In the genomic region with DNA sequence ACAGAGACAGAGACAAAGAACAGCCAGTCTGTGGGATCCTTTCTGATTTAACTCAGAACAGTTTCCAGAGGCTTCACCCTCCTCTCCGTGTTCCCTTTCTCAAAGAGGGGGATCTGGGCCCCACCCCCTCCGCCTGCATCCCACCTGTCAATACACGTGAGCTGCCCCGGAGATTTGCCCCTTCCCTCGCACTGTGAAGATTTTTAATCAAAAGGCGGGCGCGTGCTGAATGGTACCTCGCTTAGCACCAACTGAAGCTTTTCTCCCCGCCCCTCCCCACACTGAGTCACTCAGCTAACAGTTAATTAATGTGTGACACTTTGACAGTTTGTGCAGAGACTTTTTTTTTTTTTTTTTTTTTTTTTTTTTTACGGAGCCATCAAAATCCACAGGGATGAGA, we compare ENCODE assay signal across 14 mouse cellular contexts. TPM values are rescaled to one million over a fixed set of nuclear protein-coding genes. Genes with fewer than 3 reads are reported as not detected.
DNase-seq lines count a peak whose midpoint lies in the region; ATAC-seq and TF ChIP-seq lines count a peak whose summit lies in the region.
"Had no signal": no experiment of that assay in that cellular context is flagged by ENCODE, and none has a peak within 500 bp of the region (broad histone marks: within the 10 kb centered on the region; RNA-seq: fewer than 3 reads in every experiment).

No protein-coding gene starts in this region.

- no peak overlapping the region for H3K27ac ChIP-seq in lung, embryonic 14.5 days (ENCODE audit: low read depth)
- no peak overlapping the region for H3K27ac ChIP-seq in forebrain, embryonic 12.5 days
- H3K27ac ChIP-seq: embryonic facial prominence, embryonic 12.5 days; hindbrain, postnatal 0 days; liver, embryonic 15.5 days had no signal

- H3K36me3 ChIP-seq in lung, embryonic 14.5 days (ENCODE audit: insufficient read depth): no peaks in the 10 kb centered on the region
- no peaks in the 10 kb centered on the region for H3K36me3 ChIP-seq in forebrain, embryonic 12.5 days (replicated peaks)
- H3K36me3 ChIP-seq: embryonic facial prominence, embryonic 12.5 days; liver, embryonic 15.5 days had no signal

- no peaks in the 10 kb centered on the region for H3K27me3 ChIP-seq in lung, embryonic 14.5 days (ENCODE audit: insufficient read depth, low read length)
- H3K27me3 ChIP-seq in forebrain, embryonic 12.5 days: no peaks in the 10 kb centered on the region; the same call in 1 of the 2 replicates
- H3K27me3 ChIP-seq: embryonic facial prominence, embryonic 12.5 days; liver, embryonic 15.5 days had no signal

- no peak overlapping the region for H3K4me2 ChIP-seq in lung, embryonic 14.5 days
- H3K4me2 ChIP-seq in forebrain, embryonic 12.5 days: peak overlapping the region; percentile 21; the same call in 1 of the 2 replicates
- H3K4me2 ChIP-seq: embryonic facial prominence, embryonic 12.5 days; liver, embryonic 15.5 days had no signal

- WGBS in lung, embryonic 14.5 days: 18% methylated on average over 11 of the region's 11 CpGs
- WGBS in forebrain, embryonic 12.5 days: 25% methylated on average over 11 of the region's 11 CpGs

- no peak for TF ChIP-seq CTCF in lung, embryonic 14.5 days (IDR thresholded peaks at IDR 0.05; ENCODE audit: low read depth)

- H3K4me1 ChIP-seq in lung, embryonic 14.5 days (ENCODE audit: insufficient read depth): no peaks in the 10 kb centered on the region
- peaks cover 17% of the 10 kb centered on the region for H3K4me1 ChIP-seq in forebrain, embryonic 12.5 days
- H3K4me1 ChIP-seq: liver, embryonic 15.5 days had no signal

- no peak for ATAC-seq in lung, embryonic 14.5 days (ENCODE audit: insufficient read depth)
- no peak for ATAC-seq in forebrain, embryonic 12.5 days (ENCODE audit: low FRiP score)
- ATAC-seq: hindbrain, postnatal 0 days had no signal

- peak; percentile 13 to 29 for DNase-seq in frontal cortex, postnatal 10 days (ENCODE audit: low spot score in 2 of 2)
- DNase-seq in frontal cortex, postnatal 36 days (ENCODE audit: low spot score in 2 of 2): no peak
- DNase-seq in lung, embryonic 14.5 days: peak; percentile 40
- DNase-seq in lung, postnatal 25 days (ENCODE audit: low spot score): no peak
- peak; percentile 8 for DNase-seq in retina, embryonic 14.5 days (ENCODE audit: low spot score)
- DNase-seq in cerebellum, postnatal 4 days (ENCODE audit: low spot score in 2 of 2): no peak
- no peak for DNase-seq in neural tube, embryonic 10.5 days (ENCODE audit: extremely low spot score, low spot score)
- DNase-seq: gastrocnemius, postnatal 14 days; kidney, postnatal 25 days had no signal

- no peak overlapping the region for H3K9ac ChIP-seq in lung, embryonic 14.5 days
- H3K9ac ChIP-seq in forebrain, embryonic 12.5 days: no peak overlapping the region
- H3K9ac ChIP-seq: embryonic facial prominence, embryonic 12.5 days; liver, embryonic 15.5 days had no signal

- H3K9me3 ChIP-seq in lung, embryonic 14.5 days (ENCODE audit: low read depth, low read length): no peaks in the 10 kb centered on the region
- H3K9me3 ChIP-seq in forebrain, embryonic 12.5 days: no peaks in the 10 kb centered on the region
- H3K9me3 ChIP-seq: embryonic facial prominence, embryonic 12.5 days; liver, embryonic 15.5 days had no signal

- no peak overlapping the region for H3K4me3 ChIP-seq in lung, embryonic 14.5 days (ENCODE audit: low read depth, low read length)
- no peak overlapping the region for H3K4me3 ChIP-seq in forebrain, embryonic 12.5 days (replicated peaks)
- H3K4me3 ChIP-seq: embryonic facial prominence, embryonic 12.5 days; liver, embryonic 15.5 days had no signal

RNA-seq across cellular contexts. Expression of a gene that starts 40.7 kb away (rescaled TPM):
- polyA plus RNA-seq in lung, embryonic 14.5 days (2014; fragmentation: Nextera tagmentation; extraction: Ambion mirVana): not detected in 2 replicates
- not detected in 2 replicates for polyA plus RNA-seq in forebrain, embryonic 12.5 days (2016; fragmentation: Nextera tagmentation; extraction: Ambion mirVana)
- polyA plus RNA-seq: embryonic facial prominence, embryonic 12.5 days; hindbrain, postnatal 0 days; liver, embryonic 15.5 days had no signal

RNA-seq across cellular contexts. Expression of a gene that starts 45.7 kb away (rescaled TPM):
- not detected in 2 replicates for polyA plus RNA-seq in lung, embryonic 14.5 days (2014; fragmentation: Nextera tagmentation; extraction: Ambion mirVana)
- polyA plus RNA-seq in forebrain, embryonic 12.5 days (2016; fragmentation: Nextera tagmentation; extraction: Ambion mirVana): 0.81 and 0.89 TPM in 2 replicates
- polyA plus RNA-seq: embryonic facial prominence, embryonic 12.5 days; liver, embryonic 15.5 days; urinary bladder, adult 2 months had no signal

Comparison
In these comparisons a context has a peak if more than half of its experiments do, and no peak if none do; other contexts are left out.
1. DNase-seq: peak in frontal cortex, postnatal 10 days (2 of 2), lung, embryonic 14.5 days (single experiment) and retina, embryonic 14.5 days (single experiment); none in frontal cortex, postnatal 36 days (0 of 2), lung, postnatal 25 days (single experiment), cerebellum, postnatal 4 days (0 of 2) and neural tube, embryonic 10.5 days (single experiment).